Mouse (Mus musculus): ENCODE measurements around the gene Igf2r. TPM values are rescaled to one million over a fixed set of nuclear protein-coding genes. Genes with fewer than 3 reads are reported as not detected.

Igf2r gene
- polyA plus RNA-seq, 1 experiment from 2014 or later: 9.6 TPM

- H3K36me3 ChIP-seq (ENCODE audit: control insufficient read depth, insufficient read depth, low read length): no peaks in the 10 kb centered on the region
- no peaks in the 10 kb centered on the region for H3K27me3 ChIP-seq (ENCODE audit: control insufficient read depth, insufficient read depth, low read depth, low read length)
- no peak overlapping the region for H3K4me3 ChIP-seq (ENCODE audit: low read depth, low read length)
- H3K4me1 ChIP-seq (ENCODE audit: control insufficient read depth, insufficient read depth, low read length): no peaks in the 10 kb centered on the region
- no peak overlapping the region for H3K27ac ChIP-seq (ENCODE audit: low read length)
- H3K9ac ChIP-seq (ENCODE audit: low read depth, low read length): no peak overlapping the region
- H3K4me2 ChIP-seq (ENCODE audit: low read length): no peak overlapping the region
- WGBS: 96% methylated on average over 10 of the region's 10 CpGs
- ATAC-seq: no peak
- no peaks in the 10 kb centered on the region for H3K9me3 ChIP-seq (replicated peaks; ENCODE audit: control insufficient read depth, low read length, poor library complexity, severe bottlenecking)
Observed at GRCm38 (mm10) chr17:12659233-12659632, 110.2 kb downstream of the Igf2r start.

- Histone ChIP-seq H3K27me3 (ENCODE audit: control insufficient read depth, insufficient read depth, low read depth, low read length) (no peaks in the 10 kb centered on the region), H3K9ac (ENCODE audit: low read depth, low read length) (no peak overlapping the region), H3K9me3 (replicated peaks; ENCODE audit: control insufficient read depth, low read length, poor library complexity, severe bottlenecking) (no peaks in the 10 kb centered on the region), H3K4me1 (ENCODE audit: control insufficient read depth, insufficient read depth, low read length) (no peaks in the 10 kb centered on the region), H3K4me2 (ENCODE audit: low read length) (no peak overlapping the region), H3K36me3 (ENCODE audit: control insufficient read depth, insufficient read depth, low read length) (no peaks in the 10 kb centered on the region), H3K27ac (ENCODE audit: low read length) (no peak overlapping the region), H3K4me3 (ENCODE audit: low read depth, low read length) (no peak overlapping the region)
- 84% methylated on average over 7 of the region's 7 CpGs for WGBS
- ATAC-seq: no peak
Observed at GRCm38 (mm10) chr17:12658784-12659183, 110.7 kb downstream of the Igf2r start.

- H3K4me3 ChIP-seq (ENCODE audit: low read depth, low read length): no peak overlapping the region
- H3K4me2 ChIP-seq (ENCODE audit: low read length): no peak overlapping the region
- H3K9ac ChIP-seq (ENCODE audit: low read depth, low read length): no peak overlapping the region
- WGBS: 88% methylated on average over 7 of the region's 7 CpGs
- ATAC-seq: no peak
- H3K4me1 ChIP-seq (ENCODE audit: control insufficient read depth, insufficient read depth, low read length): no peaks in the 10 kb centered on the region
- no peak overlapping the region for H3K27ac ChIP-seq (ENCODE audit: low read length)
- H3K36me3 ChIP-seq (ENCODE audit: control insufficient read depth, insufficient read depth, low read length): no peaks in the 10 kb centered on the region
- H3K27me3 ChIP-seq (ENCODE audit: control insufficient read depth, insufficient read depth, low read depth, low read length): no peaks in the 10 kb centered on the region
- H3K9me3 ChIP-seq (replicated peaks; ENCODE audit: control insufficient read depth, low read length, poor library complexity, severe bottlenecking): no peaks in the 10 kb centered on the region
Observed at GRCm38 (mm10) chr17:12655826-12656225, 113.6 kb downstream of the Igf2r start.

- Histone ChIP-seq H3K27me3 (ENCODE audit: control insufficient read depth, insufficient read depth, low read depth, low read length) (no peaks in the 10 kb centered on the region), H3K9me3 (replicated peaks; ENCODE audit: control insufficient read depth, low read length, poor library complexity, severe bottlenecking) (no peaks in the 10 kb centered on the region), H3K4me2 (ENCODE audit: low read length) (no peak overlapping the region), H3K9ac (ENCODE audit: low read depth, low read length) (no peak overlapping the region), H3K27ac (ENCODE audit: low read length) (no peak overlapping the region), H3K4me1 (ENCODE audit: control insufficient read depth, insufficient read depth, low read length) (no peaks in the 10 kb centered on the region), H3K36me3 (ENCODE audit: control insufficient read depth, insufficient read depth, low read length) (no peaks in the 10 kb centered on the region), H3K4me3 (ENCODE audit: low read depth, low read length) (no peak overlapping the region)
- 62% methylated on average over 3 of the region's 3 CpGs for WGBS
- no peak for ATAC-seq
Observed at GRCm38 (mm10) chr17:12654061-12654460, 115.4 kb downstream of the Igf2r start.

GRCm38 (mm10) chr17:12652604-12653003 lies 116.9 kb downstream of the Igf2r start:
- H3K4me1 ChIP-seq (ENCODE audit: control insufficient read depth, insufficient read depth, low read length): no peaks in the 10 kb centered on the region
- no peaks in the 10 kb centered on the region for H3K9me3 ChIP-seq (replicated peaks; ENCODE audit: control insufficient read depth, low read length, poor library complexity, severe bottlenecking)
- no peaks in the 10 kb centered on the region for H3K36me3 ChIP-seq (ENCODE audit: control insufficient read depth, insufficient read depth, low read length)
- no peak for ATAC-seq
- H3K4me3 ChIP-seq (ENCODE audit: low read depth, low read length): no peak overlapping the region
- no peak overlapping the region for H3K27ac ChIP-seq (ENCODE audit: low read length)
- H3K27me3 ChIP-seq (ENCODE audit: control insufficient read depth, insufficient read depth, low read depth, low read length): no peaks in the 10 kb centered on the region
- H3K4me2 ChIP-seq (ENCODE audit: low read length): no peak overlapping the region
- H3K9ac ChIP-seq (ENCODE audit: low read depth, low read length): no peak overlapping the region
- WGBS: 94% methylated on average over 11 of the region's 11 CpGs

GRCm38 (mm10) chr17:12645461-12645860 lies 124.0 kb downstream of the Igf2r start:
- WGBS: 81% methylated on average over 5 of the region's 5 CpGs

GRCm38 (mm10) chr17:12641087-12641486 lies 128.4 kb downstream of the Igf2r start:
- Histone ChIP-seq H3K27me3 (ENCODE audit: control insufficient read depth, insufficient read depth, low read depth, low read length) (no peaks in the 10 kb centered on the region), H3K4me1 (ENCODE audit: control insufficient read depth, insufficient read depth, low read length) (no peaks in the 10 kb centered on the region), H3K9me3 (replicated peaks; ENCODE audit: control insufficient read depth, low read length, poor library complexity, severe bottlenecking) (0 out of 2 replicates have a peak, but pooled peaks cover 2% of the 10 kb centered on the region), H3K4me2 (ENCODE audit: low read length) (no peak overlapping the region), H3K9ac (ENCODE audit: low read depth, low read length) (no peak overlapping the region), H3K27ac (ENCODE audit: low read length) (no peak overlapping the region), H3K36me3 (ENCODE audit: control insufficient read depth, insufficient read depth, low read length) (no peaks in the 10 kb centered on the region), H3K4me3 (ENCODE audit: low read depth, low read length) (no peak overlapping the region)
- ATAC-seq: no peak
- 79% methylated on average over 4 of the region's 4 CpGs for WGBS

More at GRCm38 (mm10) chr17:12645461-12645860, 124.0 kb downstream of the Igf2r start:
- no peaks in the 10 kb centered on the region for H3K27me3 ChIP-seq (ENCODE audit: control insufficient read depth, insufficient read depth, low read depth, low read length)
- H3K4me3 ChIP-seq (ENCODE audit: low read depth, low read length): no peak overlapping the region
- H3K9ac ChIP-seq (ENCODE audit: low read depth, low read length): no peak overlapping the region
- no peak for ATAC-seq
- H3K4me2 ChIP-seq (ENCODE audit: low read length): no peak overlapping the region
- H3K27ac ChIP-seq (ENCODE audit: low read length): no peak overlapping the region
- no peaks in the 10 kb centered on the region for H3K4me1 ChIP-seq (ENCODE audit: control insufficient read depth, insufficient read depth, low read length)
- H3K9me3 ChIP-seq (replicated peaks; ENCODE audit: control insufficient read depth, low read length, poor library complexity, severe bottlenecking): no peaks in the 10 kb centered on the region
- no peaks in the 10 kb centered on the region for H3K36me3 ChIP-seq (ENCODE audit: control insufficient read depth, insufficient read depth, low read length)

- Histone ChIP-seq H3K27ac (ENCODE audit: low read length) (no peak overlapping the region), H3K4me3 (ENCODE audit: low read depth, low read length) (no peak overlapping the region), H3K9ac (ENCODE audit: low read depth, low read length) (no peak overlapping the region), H3K36me3 (ENCODE audit: control insufficient read depth, insufficient read depth, low read length) (no peaks in the 10 kb centered on the region), H3K27me3 (ENCODE audit: control insufficient read depth, insufficient read depth, low read depth, low read length) (no peaks in the 10 kb centered on the region), H3K4me1 (ENCODE audit: control insufficient read depth, insufficient read depth, low read length) (no peaks in the 10 kb centered on the region), H3K9me3 (replicated peaks; ENCODE audit: control insufficient read depth, low read length, poor library complexity, severe bottlenecking) (0 out of 2 replicates have a peak, but pooled peaks cover 2% of the 10 kb centered on the region), H3K4me2 (ENCODE audit: low read length) (no peak overlapping the region)
- WGBS: 89% methylated on average over 3 of the region's 3 CpGs
- ATAC-seq: no peak
Observed at GRCm38 (mm10) chr17:12639585-12639984, 129.9 kb downstream of the Igf2r start.

GRCm38 (mm10) chr17:12634814-12635213 lies 134.7 kb downstream of the Igf2r start:
- Histone ChIP-seq H3K36me3 (ENCODE audit: control insufficient read depth, insufficient read depth, low read length) (no peaks in the 10 kb centered on the region), H3K4me2 (ENCODE audit: low read length) (no peak overlapping the region), H3K9me3 (replicated peaks; ENCODE audit: control insufficient read depth, low read length, poor library complexity, severe bottlenecking) (0 out of 2 replicates have a peak, but pooled peaks cover 2% of the 10 kb centered on the region), H3K27ac (ENCODE audit: low read length) (no peak overlapping the region), H3K4me1 (ENCODE audit: control insufficient read depth, insufficient read depth, low read length) (no peaks in the 10 kb centered on the region), H3K9ac (ENCODE audit: low read depth, low read length) (no peak overlapping the region), H3K4me3 (ENCODE audit: low read depth, low read length) (no peak overlapping the region), H3K27me3 (ENCODE audit: control insufficient read depth, insufficient read depth, low read depth, low read length) (no peaks in the 10 kb centered on the region)
- WGBS: 76% methylated on average over 4 of the region's 4 CpGs
- no peak for ATAC-seq

Data from midbrain, embryonic 16.5 days (tissue).